Mouse (Mus musculus): ENCODE results near the gene Ccdc3.

GRCm38 (mm10) chr2:5237870-5238269 is 100.3 kb downstream of the Ccdc3 start:
- TF ChIP-seq CTCF (IDR thresholded peaks at IDR 0.05; ENCODE audit: insufficient read depth, low read length) (no peak), POLR2A (IDR thresholded peaks at IDR 0.05; ENCODE audit: borderline replicate concordance, extremely low read depth, low read depth, low read length) (no peak)
